Mouse (Mus musculus) MEL (cell line): Measurements from ENCODE around the gene Ndufb7. TPM values are rescaled to one million over a fixed set of nuclear protein-coding genes. Genes with fewer than 3 reads are reported as not detected.

Experiments used
- DNase-seq: peaks from one replicate; pipeline ENCODE4 v3.0.0; 2011; ENCODE audit warnings: low read depth, low spot score
- H3K27ac ChIP-seq: 2 replicates; pipeline ENCODE4 v1.5.1; 2012; ENCODE audit warnings: low read depth, mild to moderate bottlenecking, control low read depth, low read length, moderate library complexity; ENCODE audit not compliant: control insufficient read depth
- H3K27me3 ChIP-seq, 2 experiments: fragments of 150-350 bp in 1 of 2; sonication (generic) in 1 of 2; 2 replicates each; pipeline ENCODE4 v1.6.1; 2012; ENCODE audit warnings: low read length in 2 of 2, mild to moderate bottlenecking in 2 of 2, improper control_type of control experiment in 1 of 2, moderate library complexity in 1 of 2; ENCODE audit not compliant: insufficient read depth in 2 of 2, control insufficient read depth in 1 of 2
- H3K36me3 ChIP-seq, 2 experiments: 2 replicates each; pipeline ENCODE4 v1.6.1; 2012 to 2014; ENCODE audit warnings: low read length in 2 of 2, improper control_type of control experiment in 1 of 2, inconsistent platforms in 1 of 2, mild to moderate bottlenecking in 1 of 2; ENCODE audit not compliant: insufficient read depth in 2 of 2, control insufficient read depth in 1 of 2
- H3K4me1 ChIP-seq, 2 experiments: fragments of 150-350 bp in 1 of 2; sonication (generic) in 1 of 2; 2 replicates each; pipeline ENCODE4 v1.6.1; 2012; ENCODE audit warnings: low read length in 2 of 2, improper control_type of control experiment in 1 of 2, mild to moderate bottlenecking in 1 of 2; ENCODE audit not compliant: insufficient read depth in 2 of 2, control insufficient read depth in 1 of 2
- H3K4me3 ChIP-seq, 2 experiments: fragments of 150-350 bp in 1 of 2; sonication (generic) in 1 of 2; 2 replicates each; pipeline ENCODE4 v1.5.1; 2012; ENCODE audit warnings: low read depth in 2 of 2, low read length in 2 of 2, mild to moderate bottlenecking in 2 of 2, moderate library complexity in 2 of 2, control low read depth in 1 of 2, improper control_type of control experiment in 1 of 2; ENCODE audit not compliant: control insufficient read depth in 1 of 2, insufficient read depth in 1 of 2
- H3K79me2 ChIP-seq: 2 replicates; pipeline ENCODE4 v1.6.1; 2012; ENCODE audit warnings: mild to moderate bottlenecking, low read length, moderate library complexity; ENCODE audit not compliant: control insufficient read depth, poor library complexity, insufficient read depth
- H3K9ac ChIP-seq: 2 replicates; pipeline ENCODE4 v1.6.1; 2012; ENCODE audit warnings: low read depth, mild to moderate bottlenecking, control low read depth, low read length, moderate library complexity; ENCODE audit not compliant: control insufficient read depth, poor library complexity, severe bottlenecking
- H3K9me3 ChIP-seq: fragments of 150-350 bp; sonication (generic); replicated peaks from 2 replicates; pipeline ENCODE4 v1.6.1; 2012; ENCODE audit warnings: mild to moderate bottlenecking, low read length, improper control_type of control experiment, moderate library complexity; ENCODE audit not compliant: insufficient read depth
- CHD2 ChIP-seq: IDR thresholded peaks from 2 replicates; pipeline ENCODE4 v1.6.1; 2011; ENCODE audit warnings: low read length, improper control_type of control experiment
- CTCF ChIP-seq, 3 experiments: IDR thresholded peaks in 2 of 3; conservative IDR thresholded peaks in 1 of 3; 2 replicates each; pipeline ENCODE4 v1.5.1; 2011 to 2012; ENCODE audit warnings: low read length in 3 of 3, low read depth in 2 of 3, mild to moderate bottlenecking in 2 of 3, improper control_type of control experiment in 1 of 3, inconsistent platforms in 1 of 3, mixed read lengths in 1 of 3, moderate library complexity in 1 of 3; ENCODE audit not compliant: control insufficient read depth in 1 of 3, insufficient read depth in 1 of 3, poor library complexity in 1 of 3, severe bottlenecking in 1 of 3
- GABPA ChIP-seq: IDR thresholded peaks from 2 replicates; pipeline ENCODE4 v1.6.1; 2012; ENCODE audit warnings: low read depth, mild to moderate bottlenecking, inconsistent platforms, low read length, improper control_type of control experiment, moderate library complexity
- HCFC1 ChIP-seq: IDR thresholded peaks from 2 replicates; pipeline ENCODE4 v1.6.1; 2012; ENCODE audit warnings: low read depth, mild to moderate bottlenecking, inconsistent platforms, low read length, improper control_type of control experiment, moderate library complexity
- KAT2A ChIP-seq: conservative IDR thresholded peaks from 2 replicates; pipeline ENCODE4 v1.6.1; 2012; ENCODE audit warnings: low read depth, low read length, improper control_type of control experiment, inconsistent platforms
- MAFK ChIP-seq: IDR thresholded peaks from 2 replicates; pipeline ENCODE4 v1.6.1; 2011; ENCODE audit warnings: low read depth, mild to moderate bottlenecking, low read length, improper control_type of control experiment, borderline replicate concordance
- MAZ ChIP-seq: IDR thresholded peaks from 2 replicates; pipeline ENCODE4 v1.6.1; 2012; ENCODE audit warnings: low read depth, mild to moderate bottlenecking, inconsistent platforms, low read length, improper control_type of control experiment
- MXI1 ChIP-seq: IDR thresholded peaks from 2 replicates; pipeline ENCODE4 v1.6.1; 2011; ENCODE audit warnings: mild to moderate bottlenecking, low read depth, low read length, improper control_type of control experiment
- MYB ChIP-seq: IDR thresholded peaks from 2 replicates; pipeline ENCODE4 v1.6.1; 2011; ENCODE audit warnings: mild to moderate bottlenecking, low read depth, low read length, improper control_type of control experiment
- NRF1 ChIP-seq: IDR thresholded peaks from 2 replicates; pipeline ENCODE4 v1.6.1; 2014; ENCODE audit warnings: low read depth, mild to moderate bottlenecking, inconsistent platforms, low read length, improper control_type of control experiment, moderate library complexity; ENCODE audit not compliant: poor library complexity, insufficient read depth, severe bottlenecking
- POLR2AphosphoS5 ChIP-seq: IDR thresholded peaks from 2 replicates; pipeline ENCODE4 v1.6.1; 2012; ENCODE audit warnings: low read depth, borderline replicate concordance, mild to moderate bottlenecking, inconsistent platforms, low read length, moderate library complexity, mixed read lengths
- RAD21 ChIP-seq: IDR thresholded peaks from 2 replicates; pipeline ENCODE4 v1.6.1; 2011; ENCODE audit warnings: mild to moderate bottlenecking, low read depth, low read length, improper control_type of control experiment
- RCOR1 ChIP-seq: IDR thresholded peaks from 2 replicates; pipeline ENCODE4 v1.6.1; 2012; ENCODE audit warnings: low read depth, mild to moderate bottlenecking, inconsistent platforms, low read length, improper control_type of control experiment
- SIN3A ChIP-seq: IDR thresholded peaks from 2 replicates; pipeline ENCODE4 v1.6.1; 2012; ENCODE audit warnings: low read length, improper control_type of control experiment, inconsistent platforms
- TAL1 ChIP-seq: IDR thresholded peaks from 2 replicates; pipeline ENCODE4 v1.6.1; 2012; ENCODE audit warnings: mild to moderate bottlenecking, inconsistent platforms, low read length, moderate library complexity, mixed read lengths
- USF1 ChIP-seq: IDR thresholded peaks from 2 replicates; pipeline ENCODE4 v1.6.1; 2014; ENCODE audit warnings: low read depth, mild to moderate bottlenecking, inconsistent platforms, low read length, improper control_type of control experiment, moderate library complexity
- ZC3H11A ChIP-seq: IDR thresholded peaks from 2 replicates; pipeline ENCODE4 v1.6.1; 2012; ENCODE audit warnings: low read depth, mild to moderate bottlenecking, inconsistent platforms, low read length, improper control_type of control experiment
- ZKSCAN1 ChIP-seq: IDR thresholded peaks from 2 replicates; pipeline ENCODE4 v1.6.1; 2012; ENCODE audit warnings: low read depth, mild to moderate bottlenecking, inconsistent platforms, low read length, improper control_type of control experiment, moderate library complexity
- ZMIZ1 ChIP-seq: IDR thresholded peaks from 2 replicates; pipeline ENCODE4 v1.6.1; 2012; ENCODE audit warnings: low read depth, mild to moderate bottlenecking, inconsistent platforms, low read length, improper control_type of control experiment, moderate library complexity
- polyA plus RNA-seq, 2 experiments: library from polyadenylated mRNA; stranded (reverse) in 1 of 2; unstranded in 1 of 2; fragments of >175 nt in 1 of 2; fragments of >200 nt in 1 of 2; gene quantifications; 2 replicates each; pipeline versions ENCODE4 v1.2.1 to v1.2.4; 2012; ENCODE audit warnings: low replicate concordance in 2 of 2, low read depth in 1 of 2; ENCODE audit not compliant: insufficient read length in 2 of 2, insufficient read depth in 1 of 2, missing spikeins in 1 of 2
- total RNA-seq: library from RNA; depleted of rRNA; stranded (reverse); fragments of 300-350 nt; gene quantifications from 2 replicates; pipeline ENCODE4 v1.2.3, GENCODE M21; 2012

Gene Ndufb7
- total and polyA plus RNA-seq, 3 experiments, result 194 to 311 TPM; not detected in 1

GRCm38 (mm10) chr8:83568128-83568527 lies 1.7 kb downstream of the Ndufb7 start:
- TF ChIP-seq ZMIZ1 (no peak), CHD2 (no peak), MAFK (no peak), POLR2AphosphoS5 (no peak), RCOR1 (no peak)
- Histone ChIP-seq H3K27ac (no peak overlapping the region), H3K4me1 (peaks cover 0 to 4% of the 10 kb centered on the region in 2 experiments; a peak in 1 of 4 replicates), H3K9me3 (no peaks in the 10 kb centered on the region), H3K9ac (no peak overlapping the region), H3K27me3 (no peaks in the 10 kb centered on the region), H3K36me3 (peaks cover 0 to 1% of the 10 kb centered on the region in 2 experiments; a peak in 1 of 4 replicates), H3K79me2 (peaks cover 13% of the 10 kb centered on the region), H3K4me3 (no peak overlapping the region)
- no peak for DNase-seq

- no peak overlapping the region for H3K9ac ChIP-seq
- no peaks in the 10 kb centered on the region for H3K9me3 ChIP-seq
- H3K4me1 ChIP-seq, result peaks cover 0 to 4% of the 10 kb centered on the region in 2 experiments; a peak in 1 of 4 replicates
- no peak overlapping the region for H3K27ac ChIP-seq
- H3K27me3 ChIP-seq, result no peaks in the 10 kb centered on the region
- TF ChIP-seq RAD21, result no peak
- no peak for TF ChIP-seq TAL1
- no peak for TF ChIP-seq MAZ
- TF ChIP-seq HCFC1, result no peak
- TF ChIP-seq MXI1, result no peak
- no peak for TF ChIP-seq USF1
- TF ChIP-seq CTCF (IDR thresholded peaks at IDR 0.05 in 2 of 3, conservative IDR thresholded peaks at IDR 0.05 in 1 of 3; ENCODE audit: control insufficient read depth in 1 of 3, insufficient read depth in 1 of 3, low read depth in 2 of 3, low read length in 3 of 3, poor library complexity in 1 of 3, severe bottlenecking in 1 of 3), result no peak
- no peak for TF ChIP-seq SIN3A
- no peak for TF ChIP-seq MYB
- TF ChIP-seq ZKSCAN1, result no peak
- no peak for TF ChIP-seq KAT2A
- no peak for TF ChIP-seq NRF1
- TF ChIP-seq ZC3H11A, result no peak
- no peak for TF ChIP-seq GABPA
- no peak for TF ChIP-seq CHD2
- peaks cover 0 to 1% of the 10 kb centered on the region in 2 experiments; a peak in 1 of 4 replicates for H3K36me3 ChIP-seq
- H3K79me2 ChIP-seq, result peaks cover 13% of the 10 kb centered on the region
- DNase-seq, result no peak
- no peak overlapping the region for H3K4me3 ChIP-seq
Measured at GRCm38 (mm10) chr8:83568755-83569154, 2.3 kb downstream of the Ndufb7 start.
